In the genomic region with DNA sequence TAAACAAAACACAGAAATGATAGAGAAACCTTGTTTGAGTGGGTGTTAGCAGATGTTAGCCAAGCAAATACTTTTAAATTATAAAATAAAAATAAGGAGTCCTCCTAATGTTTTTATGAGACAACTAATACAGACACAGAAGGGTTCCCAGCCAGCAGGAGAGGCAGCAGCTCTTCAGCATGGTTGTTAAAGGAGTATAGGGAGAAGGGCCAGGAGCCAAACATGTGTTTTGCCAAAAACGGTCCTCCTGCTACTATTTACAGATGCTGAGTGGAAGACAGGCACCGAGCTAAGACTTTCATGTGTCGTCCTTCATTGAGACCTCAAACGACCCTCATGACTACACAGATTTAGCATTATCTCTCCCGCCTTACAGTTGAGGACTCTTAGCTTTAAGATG, we compare ENCODE assay signal across 25 mouse cellular contexts.
A peak's percentile ranks its signal among the peaks of the same experiment; 100 is the strongest.
DNase-seq lines count a peak whose midpoint lies in the region; ATAC-seq lines count a peak whose summit lies in the region.
"Had no signal": no experiment of that assay in that cellular context is flagged by ENCODE, and none has a peak within 500 bp of the region (broad histone marks: within the 10 kb centered on the region; RNA-seq: fewer than 3 reads in every experiment).

No protein-coding gene starts in this region.

- H3K4me3 ChIP-seq in forebrain, embryonic 13.5 days: no peak overlapping the region
- H3K4me3 ChIP-seq: embryonic facial prominence, embryonic 13.5 days; heart, embryonic 13.5 days; hindbrain, embryonic 12.5 days; limb, embryonic 15.5 days; liver, embryonic 15.5 days; midbrain, embryonic 13.5 days; neural tube, embryonic 12.5 days; stomach, embryonic 15.5 days had no signal

- no peaks in the 10 kb centered on the region for H3K36me3 ChIP-seq in forebrain, embryonic 13.5 days (ENCODE audit: poor library complexity, severe bottlenecking)
- H3K36me3 ChIP-seq: G1E; hindbrain, embryonic 12.5 days; limb, embryonic 15.5 days; liver, embryonic 15.5 days; midbrain, embryonic 13.5 days; neural tube, embryonic 12.5 days; stomach, embryonic 15.5 days had no signal

- H3K9me3 ChIP-seq in forebrain, embryonic 13.5 days (replicated peaks): no peaks in the 10 kb centered on the region
- H3K9me3 ChIP-seq: embryonic facial prominence, embryonic 13.5 days; G1E; heart, embryonic 13.5 days; hindbrain, embryonic 12.5 days; limb, embryonic 15.5 days; liver, embryonic 15.5 days; midbrain, embryonic 13.5 days; neural tube, embryonic 12.5 days; stomach, embryonic 15.5 days had no signal

- no peak overlapping the region for H3K4me2 ChIP-seq in forebrain, embryonic 13.5 days
- H3K4me2 ChIP-seq: embryonic facial prominence, embryonic 13.5 days; heart, embryonic 13.5 days; hindbrain, embryonic 12.5 days; limb, embryonic 15.5 days; liver, embryonic 15.5 days; midbrain, embryonic 13.5 days; neural tube, embryonic 12.5 days; stomach, embryonic 15.5 days had no signal

- H3K27ac ChIP-seq in forebrain, embryonic 13.5 days: no peak overlapping the region
- H3K27ac ChIP-seq: embryonic facial prominence, embryonic 13.5 days; heart, embryonic 13.5 days; hindbrain, embryonic 12.5 days; limb, embryonic 15.5 days; liver, embryonic 15.5 days; midbrain, embryonic 13.5 days; neural tube, embryonic 12.5 days; stomach, embryonic 15.5 days had no signal

- no peak overlapping the region for H3K9ac ChIP-seq in forebrain, embryonic 13.5 days
- H3K9ac ChIP-seq: embryonic facial prominence, embryonic 13.5 days; heart, embryonic 13.5 days; hindbrain, embryonic 12.5 days; limb, embryonic 15.5 days; liver, embryonic 15.5 days; midbrain, embryonic 13.5 days; neural tube, embryonic 12.5 days; stomach, embryonic 15.5 days had no signal

- DNase-seq in gastrocnemius, postnatal 10 days: peak; percentile 8
- DNase-seq in gastrocnemius, adult 18-20 months (ENCODE audit: low spot score): no peak
- DNase-seq in kidney, postnatal 10 days: peak; percentile 15
- no peak for DNase-seq in kidney, postnatal 36 days
- peak; percentile 16 to 31 for DNase-seq in lung, postnatal 4 days
- no peak for DNase-seq in lung, adult 18-20 months
- peak; percentile 41 for DNase-seq in heart, postnatal 4 days
- DNase-seq: adrenal gland, postnatal 10 days; cerebellum, postnatal 10 days; kidney, adult 8-10 months; right cerebral cortex, postnatal 25 days; thymus, adult 2 months had no signal

- no peak for ATAC-seq in forebrain, embryonic 13.5 days
- ATAC-seq: activated CD4-positive, CD25-positive, alpha-beta regulatory T cell, adult 4 months; forebrain, embryonic 16.5 days; inflammation-experienced regulatory T-cells, adult 6 months; midbrain, embryonic 13.5 days had no signal

- 83% methylated on average over 5 of the region's 5 CpGs for WGBS in forebrain, embryonic 13.5 days

- no peaks in the 10 kb centered on the region for H3K4me1 ChIP-seq in forebrain, embryonic 13.5 days
- H3K4me1 ChIP-seq: embryonic facial prominence, embryonic 13.5 days; heart, embryonic 13.5 days; hindbrain, embryonic 12.5 days; limb, embryonic 15.5 days; liver, embryonic 15.5 days; midbrain, embryonic 13.5 days; neural tube, embryonic 12.5 days; stomach, embryonic 15.5 days had no signal

- no peaks in the 10 kb centered on the region for H3K27me3 ChIP-seq in forebrain, embryonic 13.5 days
- H3K27me3 ChIP-seq: embryonic facial prominence, embryonic 13.5 days; heart, embryonic 13.5 days; hindbrain, embryonic 12.5 days; limb, embryonic 15.5 days; liver, embryonic 15.5 days; midbrain, embryonic 13.5 days; neural tube, embryonic 12.5 days; stomach, embryonic 15.5 days had no signal

Comparison
In these comparisons a context has a peak if more than half of its experiments do, and no peak if none do; other contexts are left out.
1. DNase-seq: peak in gastrocnemius, postnatal 10 days (single experiment), kidney, postnatal 10 days (single experiment), lung, postnatal 4 days (2 of 2) and heart, postnatal 4 days (single experiment); none in gastrocnemius, adult 18-20 months (single experiment), kidney, postnatal 36 days (0 of 2) and lung, adult 18-20 months (0 of 2).